Mouse (Mus musculus) forebrain, embryonic 11.5 days (tissue): ENCODE measurements around the gene Ctnnal1. TPM values are rescaled to one million over a fixed set of nuclear protein-coding genes. Genes with fewer than 3 reads are reported as not detected.
A peak's percentile ranks its signal among the peaks of the same experiment; 100 is the strongest.

ENCODE experiments used
- ATAC-seq: fragments of 200-750 bp; cut with Nextera tagmentation; replicated peaks from 2 replicates; pipeline ENCODE4 v1.8.0; 2017; ENCODE audit warnings: moderate TSS enrichment; ENCODE audit not compliant: low FRiP score
- DNase-seq: peaks from one replicate; pipeline ENCODE4 v3.0.0-alpha.2; 2017; ENCODE audit warnings: low spot score
- H3K27ac ChIP-seq: fragments of 300-500 bp; sonication (generic); 2 replicates; pipeline ENCODE4 v1.5.1; 2014; ENCODE audit warnings: low read depth, low read length
- H3K27me3 ChIP-seq: fragments of 300-500 bp; sonication (generic); 2 replicates; pipeline ENCODE4 v1.6.1; 2014; ENCODE audit warnings: mild to moderate bottlenecking, low read length, mixed read lengths; ENCODE audit not compliant: control insufficient read depth, insufficient read depth
- H3K36me3 ChIP-seq: fragments of 300-500 bp; sonication (generic); 2 replicates; pipeline ENCODE4 v1.6.1; 2014; ENCODE audit warnings: mild to moderate bottlenecking, low read length, moderate library complexity, mixed read lengths; ENCODE audit not compliant: control insufficient read depth, insufficient read depth
- H3K4me1 ChIP-seq: fragments of 300-500 bp; sonication (generic); replicated peaks from 2 replicates; pipeline ENCODE4 v1.6.1; 2014; ENCODE audit warnings: low read length, mixed read lengths; ENCODE audit not compliant: control insufficient read depth, insufficient read depth
- H3K4me2 ChIP-seq: fragments of 300-500 bp; sonication (generic); 2 replicates; pipeline ENCODE4 v1.6.1; 2014; ENCODE audit warnings: low read depth, mild to moderate bottlenecking, low read length, moderate library complexity, mixed read lengths; ENCODE audit not compliant: severe bottlenecking
- H3K4me3 ChIP-seq: fragments of 300-500 bp; sonication (generic); 2 replicates; pipeline ENCODE4 v1.5.1; 2014; ENCODE audit warnings: low read depth, low read length
- H3K9ac ChIP-seq: fragments of 300-500 bp; sonication (generic); 2 replicates; pipeline ENCODE4 v1.6.1; 2014; ENCODE audit warnings: low read length
- H3K9me3 ChIP-seq: fragments of 300-500 bp; sonication (generic); 2 replicates; pipeline ENCODE4 v1.6.1; 2016; ENCODE audit warnings: low read length, mixed read lengths; ENCODE audit not compliant: control insufficient read depth
- WGBS: fragments of 180-500 bp; shearing (Covaris S2); extraction: QIAGEN DNeasy Blood & Tissue Kit; methylation state at CpG from one replicate; pipeline ENCODE4 v1.1.7; 2014; 5-methylcytosine and 5-hydroxymethylcytosine counted together
- polyA plus RNA-seq: library from polyadenylated mRNA; unstranded; fragments of >200 nt; fragmentation: Nextera tagmentation; extraction: Ambion mirVana; gene quantifications from 2 replicates; pipeline ENCODE4 v1.2.1, GENCODE M21; 2014

Gene Ctnnal1
- 30.5 and 36.8 TPM in 2 replicates for polyA plus RNA-seq

DNA sequence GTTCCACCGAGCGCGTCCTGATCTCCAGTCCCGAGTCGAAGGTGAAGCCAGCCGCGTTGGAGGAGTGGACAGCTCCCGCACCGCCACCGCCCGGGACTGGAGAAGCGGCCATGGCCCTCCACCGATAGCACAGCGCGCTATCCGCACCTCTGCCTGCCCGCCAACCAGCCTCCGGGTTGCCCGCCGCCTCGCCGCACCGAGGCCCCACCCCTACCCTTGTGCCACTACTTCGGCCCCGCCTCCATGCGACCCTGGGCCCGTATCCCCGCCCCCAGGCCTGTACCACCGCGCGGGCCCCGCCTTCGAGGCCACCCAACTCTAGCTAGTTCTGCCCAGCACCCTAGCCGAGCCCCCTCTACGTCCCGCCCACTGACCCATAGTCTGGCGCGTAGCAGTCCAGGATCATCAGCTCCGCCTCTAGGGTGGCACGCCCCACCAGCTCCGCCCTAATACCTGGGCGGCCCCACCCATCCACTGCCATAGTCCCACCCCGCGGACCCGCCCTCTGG lies at the start of gene Ctnnal1:
Gene Ctnnal1, minus strand, starts transcription at position 186 of the 509 bp plus-strand sequence.
- no peaks in the 10 kb centered on the region for H3K27me3 ChIP-seq
- DNase-seq: peak; percentile 95
- no peaks in the 10 kb centered on the region for H3K9me3 ChIP-seq
- H3K27ac ChIP-seq: peak within 1 kb of the TSS; percentile 64; the same call in 1 of the 2 replicates
- H3K4me3 ChIP-seq: peak within 1 kb of the TSS; percentile 85
- no peaks in the 10 kb centered on the region for H3K36me3 ChIP-seq
- H3K4me1 ChIP-seq: peaks cover 7% of the 10 kb centered on the region
- peak; percentile 97 for ATAC-seq
- peak within 1 kb of the TSS; percentile 87 for H3K9ac ChIP-seq
- under 1% methylated on average over 42 of the region's 45 CpGs for WGBS
- peak within 1 kb of the TSS; percentile 80 for H3K4me2 ChIP-seq

DNA sequence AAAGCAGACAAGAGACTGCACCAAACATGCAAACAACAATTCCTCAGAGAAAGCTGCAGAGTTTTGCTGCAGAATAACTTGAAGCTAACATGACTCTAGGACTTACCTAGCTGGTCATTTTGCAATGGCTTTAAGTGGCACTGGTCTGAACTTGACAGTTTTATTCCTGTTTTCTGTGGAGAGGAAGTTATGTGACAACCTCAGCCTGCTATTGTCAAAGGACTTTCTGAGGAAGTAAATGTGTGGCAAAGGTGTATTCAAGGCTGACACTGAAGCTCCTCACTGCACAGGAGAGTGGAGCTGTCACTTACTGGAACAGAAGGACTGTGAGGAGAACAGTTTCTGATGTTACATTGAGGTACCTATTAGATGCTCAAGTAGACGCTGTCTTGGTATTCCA lies 49.8 kb upstream of the Ctnnal1 start:
- no peak overlapping the region for H3K9ac ChIP-seq
- no peak for ATAC-seq
- H3K4me3 ChIP-seq: no peak overlapping the region
- no peaks in the 10 kb centered on the region for H3K4me1 ChIP-seq
- no peaks in the 10 kb centered on the region; the same call in 1 of the 2 replicates for H3K36me3 ChIP-seq
- no peak overlapping the region for H3K4me2 ChIP-seq
- no peak for DNase-seq
- H3K27ac ChIP-seq: no peak overlapping the region
- no peaks in the 10 kb centered on the region for H3K9me3 ChIP-seq
- no peaks in the 10 kb centered on the region for H3K27me3 ChIP-seq
- WGBS: 81% methylated on average over 1 of the region's 1 CpGs

DNA sequence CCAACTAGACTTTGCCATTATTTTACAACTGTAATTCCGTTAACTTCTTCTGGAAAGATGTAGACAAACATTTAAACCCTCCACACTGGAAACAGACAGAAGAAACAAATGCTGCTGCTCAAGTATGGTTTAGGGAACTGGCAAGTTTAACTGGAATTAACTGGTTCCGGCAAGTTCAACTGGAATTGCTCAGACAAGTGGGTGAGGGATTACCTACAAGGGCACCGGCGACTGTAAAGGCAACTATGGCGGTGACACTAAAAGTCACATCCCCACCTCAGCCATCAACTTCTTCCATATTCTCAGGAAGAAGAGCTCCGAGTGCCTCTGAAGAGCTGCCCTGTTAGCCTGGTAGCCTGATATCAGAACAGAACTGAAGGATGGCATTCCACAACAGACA lies 49.4 kb upstream of the Ctnnal1 start:
- no peak for ATAC-seq
- no peaks in the 10 kb centered on the region; the same call in 1 of the 2 replicates for H3K36me3 ChIP-seq
- no peak overlapping the region for H3K4me2 ChIP-seq
- no peak overlapping the region for H3K4me3 ChIP-seq
- 94% methylated on average over 6 of the region's 6 CpGs for whole genome bisulfite sequencing
- no peaks in the 10 kb centered on the region for H3K27me3 ChIP-seq
- H3K27ac ChIP-seq: no peak overlapping the region
- no peak for DNase-seq
- H3K9me3 ChIP-seq: no peaks in the 10 kb centered on the region
- H3K4me1 ChIP-seq: no peaks in the 10 kb centered on the region
- no peak overlapping the region for H3K9ac ChIP-seq

DNA sequence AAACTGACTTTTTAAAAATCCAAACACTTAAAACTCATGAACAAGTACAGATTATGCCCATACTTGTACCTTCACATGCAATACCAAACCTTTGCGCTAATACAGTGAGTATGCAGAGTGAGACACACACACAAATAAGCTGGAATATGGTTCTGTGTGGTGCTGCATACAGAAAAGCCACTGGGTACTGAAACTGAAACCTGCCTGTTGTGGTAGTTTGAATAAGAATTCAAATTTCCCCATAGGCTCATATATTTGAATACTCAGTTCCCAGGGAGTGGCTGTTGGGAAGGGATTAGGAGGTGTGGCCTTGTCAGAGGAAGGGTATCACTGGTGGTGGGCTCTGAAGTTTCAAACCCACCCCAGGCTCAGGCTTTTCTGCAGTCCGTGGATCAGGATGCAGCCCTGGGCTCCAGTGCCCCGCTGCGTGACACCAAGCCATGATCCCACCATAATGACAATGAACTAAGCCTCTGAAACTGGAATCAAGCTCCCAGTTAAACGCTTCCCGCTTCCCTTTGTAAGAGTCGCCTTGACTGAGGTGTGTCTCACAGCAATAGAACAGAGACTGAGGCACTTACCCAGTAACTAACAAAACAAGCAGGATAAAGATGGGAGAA lies 47.5 kb upstream of the Ctnnal1 start:
- H3K9ac ChIP-seq: no peak overlapping the region
- DNase-seq: no peak
- no peak overlapping the region for H3K4me3 ChIP-seq
- 88% methylated on average over 7 of the region's 7 CpGs for WGBS
- no peak overlapping the region for H3K4me2 ChIP-seq
- no peaks in the 10 kb centered on the region for H3K4me1 ChIP-seq
- H3K27me3 ChIP-seq: no peaks in the 10 kb centered on the region
- H3K27ac ChIP-seq: no peak overlapping the region
- H3K36me3 ChIP-seq: no peaks in the 10 kb centered on the region; the same call in 1 of the 2 replicates
- H3K9me3 ChIP-seq: no peaks in the 10 kb centered on the region
- ATAC-seq: no peak

DNA sequence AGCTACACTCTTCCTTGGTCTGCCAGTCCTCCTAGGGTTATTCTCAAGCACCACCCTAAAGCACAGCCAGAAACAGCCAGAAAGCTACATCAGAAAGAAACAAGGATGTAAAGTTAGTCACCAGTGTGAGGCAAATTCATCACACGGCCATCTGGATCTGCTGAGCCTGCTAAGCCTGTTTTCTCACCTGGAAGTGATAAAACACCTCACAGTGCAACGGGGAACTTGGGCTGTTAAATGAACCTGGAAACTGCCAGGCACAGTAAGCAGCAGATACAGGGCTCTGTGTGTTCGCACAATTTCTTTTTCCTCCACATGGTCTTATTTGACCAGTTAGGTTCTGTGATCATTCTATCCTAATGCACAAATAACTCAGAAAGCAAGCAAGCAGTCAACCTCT lies 44.6 kb upstream of the Ctnnal1 start:
- Histone ChIP-seq H3K9ac (no peak overlapping the region), H3K4me1 (no peaks in the 10 kb centered on the region), H3K4me2 (no peak overlapping the region), H3K36me3 (no peaks in the 10 kb centered on the region; the same call in 1 of the 2 replicates), H3K27me3 (no peaks in the 10 kb centered on the region), H3K4me3 (no peak overlapping the region), H3K9me3 (no peaks in the 10 kb centered on the region), H3K27ac (no peak overlapping the region)
- DNase-seq: no peak
- 84% methylated on average over 3 of the region's 3 CpGs for WGBS
- no peak for ATAC-seq

DNA sequence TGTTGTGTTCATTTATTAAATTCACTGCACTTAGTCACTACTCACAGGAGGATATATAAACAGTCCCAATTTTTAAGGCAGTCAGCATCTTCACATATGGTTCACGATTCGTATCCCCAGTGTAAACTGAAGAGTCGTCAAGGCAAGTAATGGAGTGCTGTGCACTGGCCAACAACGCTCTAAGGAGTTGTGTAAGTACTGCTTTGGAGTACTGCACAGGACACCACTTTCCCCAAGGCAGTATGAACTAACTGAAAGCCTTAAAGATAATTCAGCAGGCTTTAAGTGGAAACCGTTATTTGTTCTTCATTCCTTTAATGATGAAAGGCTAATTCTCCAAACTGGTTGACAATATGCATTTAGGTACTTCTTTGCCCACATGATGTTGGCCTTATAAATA lies 42.7 kb upstream of the Ctnnal1 start:
- ATAC-seq (no peak), DNase-seq (no peak)
- Histone ChIP-seq H3K4me1 (no peaks in the 10 kb centered on the region), H3K4me3 (no peak overlapping the region), H3K9me3 (no peaks in the 10 kb centered on the region), H3K9ac (no peak overlapping the region), H3K27me3 (no peaks in the 10 kb centered on the region), H3K4me2 (no peak overlapping the region), H3K27ac (no peak overlapping the region), H3K36me3 (no peaks in the 10 kb centered on the region; the same call in 1 of the 2 replicates)
- 97% methylated on average over 5 of the region's 5 CpGs for WGBS

DNA sequence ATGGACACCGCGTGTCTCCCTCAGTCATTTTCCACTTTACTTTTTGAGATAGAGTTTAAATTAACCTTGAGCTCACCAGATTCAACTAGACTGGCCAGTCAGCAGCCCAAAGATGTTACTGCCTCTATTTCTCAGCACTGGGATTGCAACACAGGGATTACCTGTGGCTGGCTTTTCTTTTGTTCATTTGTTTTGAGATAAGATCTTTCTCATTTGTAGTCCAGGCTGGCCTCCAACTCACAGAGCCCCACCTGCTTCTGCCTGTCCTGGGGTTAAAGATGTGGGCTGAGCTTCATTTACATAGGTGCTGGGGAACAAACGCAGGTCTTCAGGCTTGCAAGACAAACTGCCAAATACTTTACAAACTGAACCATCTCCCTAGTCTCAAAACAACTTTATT lies 41.9 kb upstream of the Ctnnal1 start:
- H3K27ac ChIP-seq: no peak overlapping the region
- H3K27me3 ChIP-seq: no peaks in the 10 kb centered on the region
- peaks cover 2% of the 10 kb centered on the region; the same call in 1 of the 2 replicates for H3K36me3 ChIP-seq
- no peaks in the 10 kb centered on the region for H3K4me1 ChIP-seq
- WGBS: 92% methylated on average over 3 of the region's 3 CpGs
- H3K4me3 ChIP-seq: no peak overlapping the region
- DNase-seq: no peak
- no peaks in the 10 kb centered on the region for H3K9me3 ChIP-seq
- H3K4me2 ChIP-seq: no peak overlapping the region
- ATAC-seq: no peak
- H3K9ac ChIP-seq: no peak overlapping the region

DNA sequence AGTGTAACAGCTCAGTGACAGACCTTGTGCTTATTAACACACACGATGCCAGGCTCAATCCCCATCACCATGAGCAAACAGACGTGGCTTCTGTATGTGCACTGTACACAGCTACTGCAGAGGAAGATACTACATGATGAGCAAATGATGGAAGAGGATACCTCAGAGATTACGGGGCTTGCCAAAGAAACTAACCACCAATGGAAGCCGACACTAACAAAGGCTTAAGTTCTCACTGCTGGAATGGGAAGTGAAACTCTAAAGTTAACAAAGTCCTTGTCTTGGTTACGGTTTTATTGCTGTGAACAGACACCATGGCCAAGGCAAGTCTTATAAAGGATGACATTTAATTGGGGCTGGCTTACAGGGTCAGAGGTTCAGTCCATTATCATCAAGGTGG lies 40.5 kb upstream of the Ctnnal1 start:
- H3K9me3 ChIP-seq: no peaks in the 10 kb centered on the region
- WGBS: 93% methylated on average over 5 of the region's 5 CpGs
- no peak for DNase-seq
- H3K36me3 ChIP-seq: peaks cover 3% of the 10 kb centered on the region; the same call in 1 of the 2 replicates
- H3K4me3 ChIP-seq: no peak overlapping the region
- no peaks in the 10 kb centered on the region for H3K27me3 ChIP-seq
- H3K9ac ChIP-seq: no peak overlapping the region
- ATAC-seq: no peak
- no peaks in the 10 kb centered on the region for H3K4me1 ChIP-seq
- H3K4me2 ChIP-seq: no peak overlapping the region
- no peak overlapping the region for H3K27ac ChIP-seq

DNA sequence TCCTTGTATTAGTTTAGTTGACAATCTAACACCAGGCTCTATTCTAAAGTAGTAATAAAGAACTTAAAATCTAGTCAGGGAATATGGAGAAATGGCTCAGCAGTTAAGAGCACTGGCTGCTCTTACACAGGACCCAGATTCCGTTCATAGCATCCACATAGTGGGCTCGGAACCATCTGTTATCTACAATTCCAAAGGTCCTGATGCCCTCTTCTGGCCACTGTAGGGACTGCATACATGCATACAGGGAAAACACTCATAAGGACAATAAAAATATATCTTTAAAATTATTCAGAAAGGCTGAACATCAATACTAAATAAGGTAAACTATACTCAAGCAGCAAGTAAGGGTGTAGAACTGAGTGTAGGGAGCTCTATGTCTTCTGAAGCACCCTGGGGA lies 36.7 kb upstream of the Ctnnal1 start:
- 94% methylated on average over 2 of the region's 2 CpGs for WGBS
- peaks cover 6% of the 10 kb centered on the region; the same call in 1 of the 2 replicates for H3K36me3 ChIP-seq

More for the DNA sequence above, 36.7 kb upstream of the Ctnnal1 start:
- ATAC-seq: no peak
- Histone ChIP-seq H3K27ac (no peak overlapping the region), H3K4me2 (no peak overlapping the region), H3K27me3 (no peaks in the 10 kb centered on the region), H3K9me3 (no peaks in the 10 kb centered on the region), H3K9ac (no peak overlapping the region), H3K4me3 (no peak overlapping the region), H3K4me1 (no peaks in the 10 kb centered on the region)
- DNase-seq: no peak
